Mouse (Mus musculus) embryonic facial prominence, embryonic 14.5 days (tissue): Measurements from ENCODE around the gene Olfr1381. TPM values are rescaled to one million over a fixed set of nuclear protein-coding genes. Genes with fewer than 3 reads are reported as not detected.
"Not testable (repeated sequence)": the region's sequence is repeated elsewhere in the genome, so short reads cannot be mapped to it uniquely, and the experiment has no call there.

Source experiments
- ATAC-seq: fragments of 200-750 bp; cut with Nextera tagmentation; 2 replicates; pipeline ENCODE4 v1.8.0; 2017; ENCODE audit warnings: low read depth, moderate number of reproducible peaks, moderate TSS enrichment
- DNase-seq: peaks from one replicate; pipeline ENCODE4 v3.0.0-alpha.2; 2015; ENCODE audit warnings: low spot score
- H3K27ac ChIP-seq: fragments of 300-500 bp; sonication (generic); replicated peaks from 2 replicates; pipeline ENCODE4 v1.5.1; 2014; ENCODE audit warnings: low read depth, mild to moderate bottlenecking, low read length, moderate library complexity
- H3K27me3 ChIP-seq: fragments of 300-500 bp; sonication (generic); replicated peaks from 2 replicates; pipeline ENCODE4 v1.6.1; 2014; ENCODE audit warnings: low read length; ENCODE audit not compliant: control insufficient read depth, insufficient read depth
- H3K36me3 ChIP-seq: fragments of 300-500 bp; sonication (generic); 2 replicates; pipeline ENCODE4 v1.6.1; 2014; ENCODE audit warnings: low read length, mixed read lengths; ENCODE audit not compliant: control insufficient read depth, insufficient read depth
- H3K4me1 ChIP-seq: fragments of 300-500 bp; sonication (generic); 2 replicates; pipeline ENCODE4 v1.6.1; 2014; ENCODE audit warnings: antibody characterized with exemption, low read length; ENCODE audit not compliant: control insufficient read depth, insufficient read depth
- H3K4me2 ChIP-seq: fragments of 300-500 bp; sonication (generic); 2 replicates; pipeline ENCODE4 v1.6.1; 2014; ENCODE audit warnings: low read depth, mild to moderate bottlenecking, low read length, moderate library complexity, mixed read lengths
- H3K4me3 ChIP-seq: fragments of 300-500 bp; sonication (generic); 2 replicates; pipeline ENCODE4 v1.5.1; 2014; ENCODE audit warnings: low read depth, mild to moderate bottlenecking, low read length
- H3K9ac ChIP-seq: fragments of 300-500 bp; sonication (generic); 2 replicates; pipeline ENCODE4 v1.6.1; 2014; ENCODE audit warnings: low read depth, mild to moderate bottlenecking, low read length, moderate library complexity, mixed read lengths
- H3K9me3 ChIP-seq: fragments of 300-500 bp; sonication (generic); 2 replicates; pipeline ENCODE4 v1.6.1; 2016; ENCODE audit warnings: low read length; ENCODE audit not compliant: control insufficient read depth
- WGBS: fragments of 180-500 bp; shearing (Covaris S2); extraction: QIAGEN DNeasy Blood & Tissue Kit; methylation state at CpG from one replicate; pipeline ENCODE4 v1.1.7; 2014; 5-methylcytosine and 5-hydroxymethylcytosine counted together
- polyA plus RNA-seq: library from polyadenylated mRNA; unstranded; fragments of >200 nt; fragmentation: Nextera tagmentation; extraction: Ambion mirVana; gene quantifications from 2 replicates; pipeline ENCODE4 v1.2.1, GENCODE M21; 2014

Gene Olfr1381
- polyA plus RNA-seq, 1 experiment from 2014 or later = not detected

GRCm38 (mm10) chr11:49580452-49580851, 37.2 kb downstream of the Olfr1381 start:
- 83% methylated on average over 8 of the region's 8 CpGs for WGBS
- not testable (repeated sequence) for H3K36me3 ChIP-seq, H3K4me1 ChIP-seq, H3K9me3 ChIP-seq, H3K9ac ChIP-seq, H3K27ac ChIP-seq, H3K4me3 ChIP-seq, DNase-seq, H3K4me2 ChIP-seq, ATAC-seq, H3K27me3 ChIP-seq

- ATAC-seq (no peak), DNase-seq (no peak)
- H3K9ac ChIP-seq = no peak overlapping the region
- no peaks in the 10 kb centered on the region for H3K9me3 ChIP-seq
- no peaks in the 10 kb centered on the region for H3K27me3 ChIP-seq
- 89% methylated on average over 19 of the region's 19 CpGs for WGBS
- no peak overlapping the region for H3K4me3 ChIP-seq
- no peak overlapping the region for H3K4me2 ChIP-seq
- H3K36me3 ChIP-seq = no peaks in the 10 kb centered on the region
- no peak overlapping the region for H3K27ac ChIP-seq
- H3K4me1 ChIP-seq = no peaks in the 10 kb centered on the region
These were observed 47.0 kb downstream of the Olfr1381 start for GRCm38 (mm10) chr11:49590213-49590612.

- H3K4me3 ChIP-seq, DNase-seq, H3K27me3 ChIP-seq, H3K27ac ChIP-seq, H3K4me1 ChIP-seq, ATAC-seq, H3K4me2 ChIP-seq, H3K9me3 ChIP-seq, H3K36me3 ChIP-seq, H3K9ac ChIP-seq: not testable (repeated sequence)
- WGBS = 77% methylated on average over 2 of the region's 2 CpGs
These were observed 53.9 kb downstream of the Olfr1381 start for GRCm38 (mm10) chr11:49597149-49597548.

Other genes with a start within 250 kb of the Olfr1381 start
- gene Olfr10, start 238.7 kb upstream of the Olfr1381 start, polyA plus RNA-seq = not detected in 2 replicates
- not detected in 2 replicates for gene Olfr1391, start 220.7 kb upstream of the Olfr1381 start, polyA plus RNA-seq
- gene Olfr1390, start 208.3 kb upstream of the Olfr1381 start, polyA plus RNA-seq = not detected in 2 replicates
- 0.05 TPM in 1 of 2 replicates, not detected in the other for gene Olfr1389, start 120.4 kb upstream of the Olfr1381 start, polyA plus RNA-seq
- gene Olfr1388, start 106.8 kb upstream of the Olfr1381 start, polyA plus RNA-seq = 0.09 and 0.11 TPM in 2 replicates
- gene Olfr1387, start 88.1 kb upstream of the Olfr1381 start, polyA plus RNA-seq = 0.07 TPM in 1 of 2 replicates, not detected in the other
- gene Olfr1386, start 78.4 kb upstream of the Olfr1381 start, polyA plus RNA-seq = 0.09 and 0.18 TPM in 2 replicates
- 0.07 TPM in 1 of 2 replicates, not detected in the other for gene Olfr1385, start 54.4 kb upstream of the Olfr1381 start, polyA plus RNA-seq
- 0.06 TPM in 1 of 2 replicates, not detected in the other for gene Olfr1384, start 36.7 kb upstream of the Olfr1381 start, polyA plus RNA-seq
- not detected in 2 replicates for gene Olfr1383, start 23.8 kb upstream of the Olfr1381 start, polyA plus RNA-seq
- gene Olfr1382, start 15.2 kb upstream of the Olfr1381 start, polyA plus RNA-seq = not detected in 2 replicates
- not detected in 2 replicates for gene Olfr1380, start 13.4 kb downstream of the Olfr1381 start, polyA plus RNA-seq
- gene Flt4, start 65.8 kb downstream of the Olfr1381 start, polyA plus RNA-seq = 7.2 and 7.5 TPM in 2 replicates
- not detected in 2 replicates for gene Scgb3a1, start 120.2 kb downstream of the Olfr1381 start, polyA plus RNA-seq
- gene Cnot6, start 169.3 kb downstream of the Olfr1381 start, polyA plus RNA-seq = 56.4 and 60.1 TPM in 2 replicates